Mouse (Mus musculus) brain, embryonic 14.5 days (tissue): ENCODE measurements around the gene Rcc1l.

Experiments used
- CTCF ChIP-seq: fragments of 200-500 bp; IDR thresholded peaks from 2 replicates; pipeline ENCODE4 v1.5.1; 2012; ENCODE audit warnings: inconsistent platforms, mild to moderate bottlenecking, moderate library complexity, borderline replicate concordance; ENCODE audit not compliant: insufficient read depth, insufficient read length; ENCODE audit errors: extremely low read depth
- POLR2A ChIP-seq: fragments of 200-500 bp; IDR thresholded peaks from 2 replicates; pipeline ENCODE4 v1.6.1; 2012; ENCODE audit warnings: mild to moderate bottlenecking, inconsistent platforms, borderline replicate concordance; ENCODE audit not compliant: poor library complexity, insufficient read depth, insufficient read length, severe bottlenecking; ENCODE audit errors: extremely low read depth

DNA sequence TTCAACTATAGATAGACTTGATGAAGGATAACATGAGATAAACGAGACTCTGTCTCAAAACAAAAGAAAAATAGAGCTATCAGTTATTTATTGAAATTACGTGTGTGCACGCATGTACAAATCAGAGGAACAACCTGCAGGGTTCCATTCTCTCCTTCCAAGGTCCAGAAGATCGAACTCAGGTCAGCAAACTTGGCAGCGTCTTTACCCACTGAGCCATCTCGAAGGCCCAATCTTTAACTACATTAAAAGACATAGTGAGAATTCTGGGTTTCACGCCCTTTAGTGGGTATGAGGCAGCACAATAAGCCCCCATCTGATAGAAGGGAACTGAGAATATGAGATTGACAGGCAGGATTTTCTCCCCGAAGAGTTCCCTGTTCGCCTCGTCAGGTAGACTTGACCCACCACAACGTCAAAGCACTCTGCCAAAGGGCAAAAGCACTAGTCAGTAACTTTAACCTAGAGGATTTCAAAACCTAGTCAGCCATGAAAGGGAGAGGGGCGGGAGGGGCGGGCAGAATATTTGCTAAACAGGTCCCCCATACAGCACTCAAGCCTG is 78.2 kb downstream of the Rcc1l start:
- TF ChIP-seq CTCF, result no peak
- no peak for TF ChIP-seq POLR2A
